In genomic region chr12:41834646-41835045, GRCm38 (mm10) we compare ENCODE assay signal across 12 mouse cellular contexts.
"Had no signal": no experiment of that assay in that cellular context is flagged by ENCODE, and none has a peak within 500 bp of the region (broad histone marks: within the 10 kb centered on the region; RNA-seq: fewer than 3 reads in every experiment).

No protein-coding gene starts in this region.

- DNase-seq: retina, postnatal 1 day; right cerebral cortex, adult 18-20 months; right cerebral cortex, postnatal 14 days; right cerebral cortex, postnatal 25 days; right cerebral cortex, postnatal 4 days; spleen, adult 18-20 months; thymus, adult 18-20 months; thymus, adult 2 months; thymus, postnatal 14 days; thymus, postnatal 25 days; thymus, postnatal 36 days; thymus, postnatal 4 days had no signal
